Mouse (Mus musculus): ENCODE measurements around the gene Gm36079. TPM values are rescaled to one million over a fixed set of nuclear protein-coding genes. Genes with fewer than 3 reads are reported as not detected.
"Not testable (repeated sequence)": the region's sequence is repeated elsewhere in the genome, so short reads cannot be mapped to it uniquely, and the experiment has no call there.

Gene Gm36079
- polyA plus RNA-seq (2014; fragmentation: Nextera tagmentation; extraction: Ambion mirVana) = not detected in 2 replicates

DNA sequence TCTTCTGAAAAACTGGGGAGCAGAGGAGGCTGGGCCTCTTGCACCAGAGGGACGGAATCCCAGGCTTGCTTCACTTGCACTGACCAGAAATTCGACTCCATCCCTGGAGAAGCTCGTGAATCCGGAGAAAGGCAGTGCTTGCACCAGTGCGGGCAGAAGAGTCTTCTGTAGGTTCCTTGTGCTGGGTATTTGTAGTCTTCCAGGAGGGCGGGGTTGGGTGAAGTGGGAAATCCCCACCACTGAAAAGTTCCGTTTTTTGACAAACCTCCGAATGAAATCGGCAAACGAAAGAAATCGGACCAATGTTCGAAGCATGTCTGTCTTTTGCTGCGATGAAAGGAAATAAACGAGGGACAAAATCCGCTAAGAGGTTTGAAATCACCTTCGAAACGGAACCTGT lies at the start of gene Gm36079:
Gene Gm36079, minus strand, starts transcription at position 101 of the 400 bp plus-strand sequence.
- WGBS = no CpG with 5 or more reads among the region's 17 CpGs
- not testable (repeated sequence) for H3K4me3 ChIP-seq (ENCODE audit: low read depth, low read length); H3K27ac ChIP-seq (ENCODE audit: low read depth, low read length); H3K4me2 ChIP-seq (ENCODE audit: low read length); H3K9me3 ChIP-seq (replicated peaks; ENCODE audit: control insufficient read depth, low read length); H3K9ac ChIP-seq (ENCODE audit: low read length); DNase-seq (ENCODE audit: low spot score); H3K36me3 ChIP-seq (ENCODE audit: control insufficient read depth, insufficient read depth, low read length); H3K27me3 ChIP-seq (replicated peaks; ENCODE audit: control insufficient read depth, insufficient read depth, low read length); H3K4me1 ChIP-seq (ENCODE audit: control insufficient read depth, insufficient read depth, low read length)
- ATAC-seq = 0 out of 2 replicates have a peak, but pooled peaks have one; percentile 29

DNA sequence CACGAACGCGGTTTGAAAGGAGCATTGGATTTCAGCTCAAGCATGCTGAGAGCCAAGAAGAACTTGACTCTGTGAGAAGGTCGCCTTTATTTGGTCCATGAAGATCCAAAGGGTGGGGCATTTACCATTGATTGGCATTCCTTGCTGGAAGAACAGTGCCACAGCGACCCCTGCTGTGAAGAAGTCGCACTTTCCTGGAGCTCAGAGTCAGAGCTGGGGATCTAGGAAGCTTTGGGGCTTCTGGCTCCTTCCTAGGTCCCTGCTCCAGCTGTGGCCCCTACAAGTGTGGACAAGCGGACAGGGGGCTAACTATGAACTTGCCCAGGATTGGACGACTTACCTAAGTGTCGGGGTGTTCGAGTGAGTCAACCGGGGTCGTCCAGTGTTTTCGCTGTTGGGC lies 44.1 kb upstream of the Gm36079 start:
- H3K9me3 ChIP-seq (replicated peaks; ENCODE audit: control insufficient read depth, low read length); H3K4me3 ChIP-seq (ENCODE audit: low read depth, low read length); H3K36me3 ChIP-seq (ENCODE audit: control insufficient read depth, insufficient read depth, low read length); H3K27ac ChIP-seq (ENCODE audit: low read depth, low read length); H3K4me1 ChIP-seq (ENCODE audit: control insufficient read depth, insufficient read depth, low read length); H3K9ac ChIP-seq (ENCODE audit: low read length); H3K27me3 ChIP-seq (replicated peaks; ENCODE audit: control insufficient read depth, insufficient read depth, low read length); DNase-seq (ENCODE audit: low spot score); H3K4me2 ChIP-seq (ENCODE audit: low read length): not testable (repeated sequence)
- no CpG with 5 or more reads among the region's 13 CpGs for WGBS
- ATAC-seq = 0 out of 2 replicates have a peak, but pooled peaks have one; percentile 23

DNA sequence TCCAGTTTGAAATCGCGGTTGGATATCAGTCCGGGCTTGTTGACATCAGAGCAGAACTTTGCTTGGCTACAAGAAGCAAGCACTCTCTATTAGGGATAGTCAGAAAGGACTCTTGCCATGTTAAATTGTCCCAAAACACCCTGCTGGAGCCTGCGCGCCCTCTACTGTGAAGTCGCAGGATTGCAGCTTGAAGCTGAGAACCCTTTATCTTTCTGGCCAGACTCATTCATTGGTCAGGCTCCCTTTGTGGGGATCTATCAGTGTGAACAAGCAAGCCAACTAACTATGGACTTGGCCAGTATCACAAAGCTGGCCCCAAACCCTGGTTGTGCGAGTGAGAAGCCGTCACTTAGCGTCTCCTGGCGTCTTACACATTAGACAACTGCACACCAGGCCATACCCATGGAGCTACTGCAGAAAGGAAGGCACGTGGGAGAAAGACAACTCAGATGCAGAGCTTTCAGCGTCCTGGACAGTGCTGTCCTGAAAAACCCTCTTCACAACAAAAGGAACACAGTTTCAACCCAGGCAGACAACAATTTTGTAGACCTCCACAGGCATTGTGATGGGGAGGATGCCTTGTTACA lies 43.3 kb upstream of the Gm36079 start:
- not testable (repeated sequence) for H3K4me1 ChIP-seq (ENCODE audit: control insufficient read depth, insufficient read depth, low read length); H3K27me3 ChIP-seq (replicated peaks; ENCODE audit: control insufficient read depth, insufficient read depth, low read length); ATAC-seq; H3K4me3 ChIP-seq (ENCODE audit: low read depth, low read length); H3K36me3 ChIP-seq (ENCODE audit: control insufficient read depth, insufficient read depth, low read length); H3K4me2 ChIP-seq (ENCODE audit: low read length); H3K9ac ChIP-seq (ENCODE audit: low read length); H3K9me3 ChIP-seq (replicated peaks; ENCODE audit: control insufficient read depth, low read length); H3K27ac ChIP-seq (ENCODE audit: low read depth, low read length); DNase-seq (ENCODE audit: low spot score)
- no CpG with 5 or more reads among the region's 12 CpGs for WGBS

DNA sequence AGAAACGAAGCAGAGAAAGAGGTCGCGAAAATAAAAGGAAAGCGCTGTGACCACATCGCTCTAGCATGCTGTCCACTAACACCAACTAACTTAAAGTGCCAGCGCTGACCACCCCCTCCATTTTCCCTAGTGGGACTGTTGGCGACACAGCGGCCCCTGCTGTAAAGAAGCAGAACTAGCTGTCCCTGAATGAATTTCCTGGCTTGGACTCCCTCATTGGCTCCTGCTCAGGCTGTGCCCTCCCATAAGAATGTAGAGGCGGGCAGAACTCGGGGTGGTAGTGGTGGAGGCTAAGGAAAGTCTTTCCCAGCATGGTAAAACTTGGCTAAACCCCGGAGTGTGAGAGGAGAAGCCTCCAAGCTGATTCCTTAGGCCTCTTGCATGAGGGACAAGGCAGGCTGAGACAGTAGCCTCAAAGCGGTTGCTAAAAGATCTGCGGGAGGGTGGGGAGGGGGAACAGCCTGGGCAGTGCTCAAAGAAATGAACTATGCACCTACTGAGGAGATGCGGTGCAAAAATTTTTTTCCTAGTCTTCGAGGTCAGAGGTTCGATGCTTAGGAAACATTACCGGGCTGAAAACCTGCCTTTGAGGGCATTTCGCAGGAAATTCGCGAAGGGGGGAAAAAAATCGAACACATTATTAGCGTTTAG lies 36.8 kb upstream of the Gm36079 start:
- H3K4me2 ChIP-seq (ENCODE audit: low read length); H3K36me3 ChIP-seq (ENCODE audit: control insufficient read depth, insufficient read depth, low read length); H3K4me3 ChIP-seq (ENCODE audit: low read depth, low read length); H3K27ac ChIP-seq (ENCODE audit: low read depth, low read length); H3K9ac ChIP-seq (ENCODE audit: low read length); H3K27me3 ChIP-seq (replicated peaks; ENCODE audit: control insufficient read depth, insufficient read depth, low read length); H3K4me1 ChIP-seq (ENCODE audit: control insufficient read depth, insufficient read depth, low read length); DNase-seq (ENCODE audit: low spot score); H3K9me3 ChIP-seq (replicated peaks; ENCODE audit: control insufficient read depth, low read length): not testable (repeated sequence)
- no CpG with 5 or more reads among the region's 22 CpGs for WGBS
- ATAC-seq = peak; percentile 87

DNA sequence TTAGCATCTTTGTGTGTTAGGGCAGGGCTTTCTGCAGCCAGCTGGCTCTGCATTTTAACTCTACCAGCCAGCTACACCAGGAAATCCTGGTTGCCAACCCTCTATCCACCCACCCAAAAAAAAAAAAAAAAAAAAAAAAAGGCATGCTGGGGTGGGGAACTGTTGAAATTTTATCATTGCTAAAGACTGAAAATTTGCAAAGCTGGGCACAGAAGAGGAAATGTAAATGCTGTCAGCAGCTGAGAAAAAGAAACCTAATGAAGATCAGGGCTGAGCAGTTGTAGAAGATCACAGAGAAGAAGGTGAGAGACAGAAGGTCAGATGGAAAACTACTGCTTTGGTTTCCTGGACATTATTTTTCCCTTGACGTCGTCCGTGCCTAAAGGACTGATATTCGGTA lies 36.1 kb upstream of the Gm36079 start:
- not testable (repeated sequence) for H3K9me3 ChIP-seq (replicated peaks; ENCODE audit: control insufficient read depth, low read length); H3K27ac ChIP-seq (ENCODE audit: low read depth, low read length); H3K9ac ChIP-seq (ENCODE audit: low read length); H3K4me2 ChIP-seq (ENCODE audit: low read length); DNase-seq (ENCODE audit: low spot score); H3K4me1 ChIP-seq (ENCODE audit: control insufficient read depth, insufficient read depth, low read length); H3K36me3 ChIP-seq (ENCODE audit: control insufficient read depth, insufficient read depth, low read length); H3K4me3 ChIP-seq (ENCODE audit: low read depth, low read length); ATAC-seq; H3K27me3 ChIP-seq (replicated peaks; ENCODE audit: control insufficient read depth, insufficient read depth, low read length)
- WGBS = no CpG with 5 or more reads among the region's 4 CpGs

DNA sequence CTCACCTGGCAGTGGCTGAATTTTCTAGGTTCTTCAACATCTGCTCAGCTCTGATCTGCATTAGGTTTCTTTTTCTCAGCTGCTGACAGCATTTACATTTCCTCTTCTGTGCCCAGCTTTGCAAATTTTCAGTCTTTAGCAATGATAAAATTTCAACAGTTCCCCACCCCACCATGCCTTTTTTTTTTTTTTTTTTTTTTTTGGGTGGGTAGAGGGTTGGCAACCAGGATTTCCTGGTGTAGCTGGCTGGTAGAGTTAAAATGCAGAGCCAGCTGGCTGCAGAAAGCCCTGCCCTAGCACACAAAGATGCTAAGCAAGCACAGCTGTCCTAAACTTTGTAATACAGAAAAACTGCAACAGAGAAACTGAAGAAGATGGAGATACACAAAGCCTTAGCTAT lies 25.3 kb upstream of the Gm36079 start, which contains the start of gene Gm21188:
Gene Gm21188, minus strand, starts transcription at position 110 of the 400 bp plus-strand sequence.
- not testable (repeated sequence) for H3K36me3 ChIP-seq (ENCODE audit: control insufficient read depth, insufficient read depth, low read length); H3K4me3 ChIP-seq (ENCODE audit: low read depth, low read length); DNase-seq (ENCODE audit: low spot score); H3K9me3 ChIP-seq (replicated peaks; ENCODE audit: control insufficient read depth, low read length); H3K27ac ChIP-seq (ENCODE audit: low read depth, low read length); H3K4me1 ChIP-seq (ENCODE audit: control insufficient read depth, insufficient read depth, low read length); H3K4me2 ChIP-seq (ENCODE audit: low read length); ATAC-seq; H3K27me3 ChIP-seq (replicated peaks; ENCODE audit: control insufficient read depth, insufficient read depth, low read length); H3K9ac ChIP-seq (ENCODE audit: low read length)

DNA sequence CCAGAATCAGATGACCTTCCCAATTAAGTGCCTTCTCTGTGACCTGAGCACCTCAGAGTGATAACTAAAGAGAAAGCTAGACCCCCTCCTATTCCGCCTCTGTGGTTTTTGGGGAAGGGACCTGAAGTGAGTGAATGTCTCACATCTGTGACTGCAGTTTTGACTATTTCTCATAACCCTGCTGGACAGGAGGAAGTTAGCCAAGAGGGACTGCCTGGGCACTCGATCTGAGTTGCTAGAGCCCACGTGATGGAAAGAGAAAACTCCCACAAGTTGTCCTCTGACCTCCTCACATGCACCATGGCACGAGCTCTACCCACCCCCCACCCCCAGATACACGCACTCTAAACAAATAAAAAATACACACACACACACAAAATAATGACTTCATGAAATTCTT lies 21.8 kb upstream of the Gm36079 start:
- not testable (repeated sequence) for H3K27ac ChIP-seq (ENCODE audit: low read depth, low read length); H3K4me1 ChIP-seq (ENCODE audit: control insufficient read depth, insufficient read depth, low read length); H3K9ac ChIP-seq (ENCODE audit: low read length); H3K4me3 ChIP-seq (ENCODE audit: low read depth, low read length); DNase-seq (ENCODE audit: low spot score); H3K36me3 ChIP-seq (ENCODE audit: control insufficient read depth, insufficient read depth, low read length); H3K27me3 ChIP-seq (replicated peaks; ENCODE audit: control insufficient read depth, insufficient read depth, low read length); H3K9me3 ChIP-seq (replicated peaks; ENCODE audit: control insufficient read depth, low read length); ATAC-seq; H3K4me2 ChIP-seq (ENCODE audit: low read length)
- WGBS = no CpG with 5 or more reads among the region's 5 CpGs

DNA sequence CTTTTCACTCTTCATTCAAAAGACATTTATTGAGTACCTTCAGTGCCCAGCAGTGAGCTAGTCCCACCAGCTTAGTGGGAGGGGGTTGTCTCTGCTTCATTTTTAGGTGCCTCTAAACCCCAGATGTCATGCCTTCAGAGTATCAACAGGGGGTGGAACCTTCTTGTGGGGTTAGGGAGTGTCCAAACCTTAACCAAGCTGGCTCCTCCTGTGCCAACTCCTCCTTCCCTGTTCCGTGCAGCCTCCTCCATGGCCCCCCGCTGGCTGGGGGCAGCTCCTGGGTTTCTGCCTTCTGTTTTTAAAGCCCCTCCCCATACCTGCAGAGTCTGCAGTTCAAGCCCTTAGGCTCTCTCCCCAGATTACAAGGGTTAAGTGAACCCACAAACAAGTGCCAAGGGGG lies 21.4 kb upstream of the Gm36079 start:
- not testable (repeated sequence) for H3K36me3 ChIP-seq (ENCODE audit: control insufficient read depth, insufficient read depth, low read length); H3K4me3 ChIP-seq (ENCODE audit: low read depth, low read length); H3K27ac ChIP-seq (ENCODE audit: low read depth, low read length); H3K4me2 ChIP-seq (ENCODE audit: low read length); H3K4me1 ChIP-seq (ENCODE audit: control insufficient read depth, insufficient read depth, low read length); ATAC-seq; DNase-seq (ENCODE audit: low spot score); H3K27me3 ChIP-seq (replicated peaks; ENCODE audit: control insufficient read depth, insufficient read depth, low read length); H3K9ac ChIP-seq (ENCODE audit: low read length); H3K9me3 ChIP-seq (replicated peaks; ENCODE audit: control insufficient read depth, low read length)
- WGBS = no CpG with 5 or more reads among the region's 2 CpGs

DNA sequence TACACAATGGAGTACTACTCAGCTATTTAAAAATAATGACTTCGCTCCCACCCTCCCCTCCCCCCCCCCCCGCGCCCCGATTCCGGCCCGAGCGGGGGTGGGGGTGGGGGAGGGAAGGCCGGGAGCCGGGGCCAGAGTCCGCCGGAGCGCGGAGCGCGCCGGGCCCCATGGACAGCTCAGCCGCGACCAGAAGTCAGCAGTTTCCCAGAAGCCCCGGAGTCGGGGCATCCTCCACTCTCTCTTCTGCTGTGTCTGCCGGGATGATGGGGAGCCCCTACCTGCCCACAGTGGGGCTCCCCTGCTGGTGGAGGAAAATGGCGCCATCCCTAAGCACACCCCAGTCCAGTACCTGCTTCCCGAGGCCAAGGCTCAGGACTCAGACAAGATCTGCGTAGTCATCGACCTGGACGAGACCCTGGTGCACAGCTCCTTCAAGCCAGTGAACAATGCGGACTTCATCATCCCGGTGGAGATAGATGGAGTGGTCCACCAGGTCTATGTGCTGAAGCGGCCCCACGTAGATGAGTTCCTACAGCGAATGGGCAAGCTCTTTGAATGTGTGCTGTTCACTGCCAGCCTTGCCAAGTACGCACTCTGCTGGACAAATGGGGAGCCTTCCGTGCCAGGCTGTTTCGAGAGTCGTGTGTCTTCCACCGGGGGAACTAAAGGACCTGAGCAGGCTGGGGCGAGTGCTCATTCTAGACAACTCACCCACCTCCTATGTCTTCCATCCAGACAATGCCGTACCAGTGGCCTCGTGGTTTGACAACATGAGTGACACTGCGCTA lies 19.8 kb upstream of the Gm36079 start:
- 0% methylated on average over 8 of the region's 40 CpGs for WGBS
- 0 out of 2 replicates have a peak, but pooled peaks have one; percentile 15 for ATAC-seq
- H3K36me3 ChIP-seq (ENCODE audit: control insufficient read depth, insufficient read depth, low read length); H3K27ac ChIP-seq (ENCODE audit: low read depth, low read length); DNase-seq (ENCODE audit: low spot score); H3K4me2 ChIP-seq (ENCODE audit: low read length); H3K27me3 ChIP-seq (replicated peaks; ENCODE audit: control insufficient read depth, insufficient read depth, low read length); H3K9me3 ChIP-seq (replicated peaks; ENCODE audit: control insufficient read depth, low read length); H3K4me1 ChIP-seq (ENCODE audit: control insufficient read depth, insufficient read depth, low read length); H3K4me3 ChIP-seq (ENCODE audit: low read depth, low read length); H3K9ac ChIP-seq (ENCODE audit: low read length): not testable (repeated sequence)
